Mouse (Mus musculus): ENCODE data around the gene Spag7. TPM values are rescaled to one million over a fixed set of nuclear protein-coding genes. Genes with fewer than 3 reads are reported as not detected.

The Spag7 gene
- polyA plus RNA-seq, 1 experiment from 2014 or later: 209 TPM

DNA sequence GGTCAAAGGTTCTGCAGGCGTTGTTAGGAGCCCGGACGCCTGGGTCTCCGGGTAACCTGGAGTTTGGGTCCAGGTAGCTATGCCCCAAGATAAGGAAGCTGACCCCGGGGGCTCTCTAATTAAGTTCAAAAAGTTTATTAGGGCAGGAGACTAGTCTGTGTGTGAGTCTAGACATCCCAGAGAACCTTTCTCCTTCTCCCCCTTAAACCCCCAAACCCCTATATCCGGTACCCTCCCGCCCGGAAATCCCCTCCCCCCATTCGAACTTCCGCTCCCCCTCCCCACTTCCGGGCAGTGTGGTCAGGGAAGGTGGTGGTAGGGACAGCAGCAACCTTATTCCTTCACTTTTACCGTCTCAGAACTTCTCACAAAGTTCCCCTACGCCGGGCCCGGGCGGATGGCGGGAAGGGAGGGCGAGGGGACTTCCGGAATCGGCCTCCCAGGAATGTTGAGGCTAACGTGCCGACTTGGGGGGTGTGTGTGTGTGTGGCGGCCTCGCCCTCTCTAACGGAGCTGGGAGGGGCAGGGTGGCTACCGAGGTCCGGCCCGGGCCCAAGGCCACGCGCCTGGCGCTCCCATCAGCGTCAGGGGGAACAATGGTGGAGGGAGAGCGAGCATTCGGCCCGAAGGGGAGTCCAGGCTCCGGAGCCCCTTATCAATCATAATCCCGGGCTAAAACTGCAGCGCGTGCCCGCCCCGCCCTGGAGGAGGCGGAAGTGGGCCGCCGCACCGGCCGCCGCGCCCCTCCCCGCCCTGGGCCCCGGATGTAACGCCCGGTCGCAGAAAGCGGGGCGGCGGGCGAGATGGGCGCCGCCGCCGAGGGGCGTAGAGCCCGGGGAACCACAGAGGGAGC lies 15.6 kb downstream of the Spag7 start:
- H3K36me3 ChIP-seq (ENCODE audit: insufficient read depth, low read length): peaks cover 41% of the 10 kb centered on the region
- under 1% methylated on average over 59 of the region's 63 CpGs for WGBS
- peak overlapping the region; percentile 99 for H3K27ac ChIP-seq (ENCODE audit: low read length)
- no peaks in the 10 kb centered on the region for H3K27me3 ChIP-seq (ENCODE audit: insufficient read depth, low read length)
- peak overlapping the region; percentile 98 for H3K4me2 ChIP-seq (replicated peaks; ENCODE audit: low read depth, low read length)
- ATAC-seq (ENCODE audit: low FRiP score, low TSS enrichment): peak; percentile 25
- H3K4me1 ChIP-seq (ENCODE audit: insufficient read depth, low read length): peaks cover 68% of the 10 kb centered on the region
- H3K9me3 ChIP-seq (ENCODE audit: low read length): no peaks in the 10 kb centered on the region
- peak overlapping the region; percentile 100 for H3K4me3 ChIP-seq (ENCODE audit: low read length)
- H3K9ac ChIP-seq (replicated peaks; ENCODE audit: low read length): peak overlapping the region; percentile 99

DNA sequence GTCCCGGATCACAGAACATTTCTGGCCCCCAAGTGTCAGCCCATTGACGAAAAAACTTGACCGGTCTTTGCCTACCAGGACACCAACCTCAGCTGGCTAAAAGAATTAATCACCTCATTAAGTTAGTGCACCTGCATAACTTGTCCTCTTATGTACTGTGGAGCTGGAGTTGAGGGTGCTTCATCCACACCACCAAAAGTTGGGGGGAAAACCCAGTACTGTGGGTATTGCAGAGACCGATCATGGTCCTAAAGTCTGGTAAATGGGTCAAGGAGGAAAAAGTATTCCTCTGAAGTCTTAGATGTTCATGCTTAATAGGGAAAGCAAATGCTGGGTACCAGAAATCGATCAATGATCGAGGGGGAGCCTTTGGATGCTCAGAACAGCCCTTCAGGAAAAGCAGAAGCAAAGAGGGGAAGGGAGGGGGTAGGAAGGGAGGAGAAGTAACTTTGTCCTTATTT lies 16.3 kb downstream of the Spag7 start:
- ATAC-seq (ENCODE audit: low FRiP score, low TSS enrichment): no peak
- WGBS: 35% methylated on average over 6 of the region's 6 CpGs
- Histone ChIP-seq H3K4me3 (ENCODE audit: low read length) (peak overlapping the region; percentile 100), H3K27me3 (ENCODE audit: insufficient read depth, low read length) (no peaks in the 10 kb centered on the region), H3K9ac (replicated peaks; ENCODE audit: low read length) (peak overlapping the region; percentile 99), H3K27ac (ENCODE audit: low read length) (peak overlapping the region; percentile 99), H3K36me3 (ENCODE audit: insufficient read depth, low read length) (peaks cover 41% of the 10 kb centered on the region), H3K4me1 (ENCODE audit: insufficient read depth, low read length) (peaks cover 73% of the 10 kb centered on the region), H3K9me3 (ENCODE audit: low read length) (no peaks in the 10 kb centered on the region), H3K4me2 (replicated peaks; ENCODE audit: low read depth, low read length) (peak overlapping the region; percentile 98)

- no peak for ATAC-seq (ENCODE audit: low FRiP score, low TSS enrichment)
- Histone ChIP-seq H3K4me3 (ENCODE audit: low read length) (peak overlapping the region; percentile 100), H3K9ac (replicated peaks; ENCODE audit: low read length) (peak overlapping the region; percentile 99), H3K36me3 (ENCODE audit: insufficient read depth, low read length) (peaks cover 41% of the 10 kb centered on the region), H3K4me1 (ENCODE audit: insufficient read depth, low read length) (peaks cover 67% of the 10 kb centered on the region), H3K9me3 (ENCODE audit: low read length) (no peaks in the 10 kb centered on the region), H3K4me2 (replicated peaks; ENCODE audit: low read depth, low read length) (peak overlapping the region; percentile 98), H3K27ac (ENCODE audit: low read length) (peak overlapping the region; percentile 99), H3K27me3 (ENCODE audit: insufficient read depth, low read length) (no peaks in the 10 kb centered on the region)
- WGBS: 39% methylated on average over 12 of the region's 12 CpGs
Observed at GRCm38 (mm10) chr11:70652029-70652883, 17.0 kb downstream of the Spag7 start.

DNA sequence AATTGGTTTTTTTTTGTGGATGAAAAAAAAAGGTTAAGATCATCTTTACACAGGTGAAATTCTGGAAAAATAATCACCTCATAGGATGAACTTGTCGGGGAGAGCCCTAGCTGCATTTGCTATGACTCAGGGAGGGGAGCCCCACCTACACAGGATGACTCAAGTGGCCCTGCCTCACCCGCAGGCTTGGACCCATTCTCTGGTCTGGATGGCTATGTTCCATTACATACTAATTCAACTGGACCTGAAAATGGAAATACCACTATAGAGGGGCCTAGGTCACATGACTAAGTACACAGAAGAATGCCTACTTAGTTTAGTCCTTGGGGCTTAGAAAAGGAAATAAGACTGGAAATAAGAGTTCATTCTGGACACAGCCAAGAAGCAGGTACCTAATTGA lies 17.8 kb downstream of the Spag7 start:
- Histone ChIP-seq H3K27ac (ENCODE audit: low read length) (no peak overlapping the region; the same call in 1 of the 2 replicates), H3K9me3 (ENCODE audit: low read length) (no peaks in the 10 kb centered on the region), H3K4me2 (replicated peaks; ENCODE audit: low read depth, low read length) (peak overlapping the region; percentile 98; the same call in 1 of the 2 replicates), H3K4me1 (ENCODE audit: insufficient read depth, low read length) (peaks cover 59% of the 10 kb centered on the region), H3K36me3 (ENCODE audit: insufficient read depth, low read length) (peaks cover 41% of the 10 kb centered on the region), H3K9ac (replicated peaks; ENCODE audit: low read length) (no peak overlapping the region; the same call in 1 of the 2 replicates), H3K4me3 (ENCODE audit: low read length) (peak overlapping the region; percentile 100; the same call in 1 of the 2 replicates), H3K27me3 (ENCODE audit: insufficient read depth, low read length) (no peaks in the 10 kb centered on the region)
- 68% methylated on average over 2 of the region's 2 CpGs for whole genome bisulfite sequencing
- no peak for ATAC-seq (ENCODE audit: low FRiP score, low TSS enrichment)

GRCm38 (mm10) chr11:70650322-70651175 lies 18.7 kb downstream of the Spag7 start:
- H3K4me2 ChIP-seq (replicated peaks; ENCODE audit: low read depth, low read length): peak overlapping the region; percentile 98; the same call in 1 of the 2 replicates
- no peak overlapping the region; the same call in 1 of the 2 replicates for H3K27ac ChIP-seq (ENCODE audit: low read length)
- no peak for ATAC-seq (ENCODE audit: low FRiP score, low TSS enrichment)
- no peaks in the 10 kb centered on the region for H3K27me3 ChIP-seq (ENCODE audit: insufficient read depth, low read length)
- H3K36me3 ChIP-seq (ENCODE audit: insufficient read depth, low read length): peaks cover 41% of the 10 kb centered on the region
- H3K4me3 ChIP-seq (ENCODE audit: low read length): no peak overlapping the region
- H3K9me3 ChIP-seq (ENCODE audit: low read length): no peaks in the 10 kb centered on the region
- WGBS: 82% methylated on average over 12 of the region's 12 CpGs
- 0 out of 2 replicates have a peak overlapping the region, but pooled peaks have one; percentile 19 for H3K9ac ChIP-seq (replicated peaks; ENCODE audit: low read length)
- H3K4me1 ChIP-seq (ENCODE audit: insufficient read depth, low read length): peaks cover 58% of the 10 kb centered on the region

DNA sequence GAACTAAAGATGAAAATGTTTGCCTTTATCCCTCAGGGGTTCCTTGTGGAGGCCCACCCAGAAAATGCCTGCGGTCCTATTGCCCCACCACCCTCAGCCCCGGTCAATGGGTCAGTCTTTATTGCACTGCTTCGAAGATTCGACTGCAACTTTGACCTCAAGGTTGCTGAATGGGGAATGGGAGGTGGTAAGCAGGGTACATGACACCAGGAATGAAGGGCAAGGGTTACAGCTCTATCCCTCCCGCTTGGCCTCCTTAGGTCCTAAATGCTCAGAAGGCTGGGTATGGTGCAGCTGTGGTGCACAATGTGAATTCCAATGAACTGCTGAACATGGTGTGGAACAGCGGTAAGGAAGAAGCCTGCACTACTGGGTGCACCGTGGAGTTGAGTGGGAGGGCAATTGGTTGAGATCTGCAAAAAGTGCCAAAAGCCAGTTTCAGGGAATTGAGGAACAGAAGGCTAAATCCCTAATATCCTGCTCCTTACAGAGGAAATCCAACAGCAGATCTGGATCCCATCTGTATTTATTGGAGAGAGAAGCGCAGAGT lies 20.0 kb downstream of the Spag7 start:
- H3K9ac ChIP-seq (replicated peaks; ENCODE audit: low read length): 0 out of 2 replicates have a peak overlapping the region, but pooled peaks have one; percentile 36
- no peak for ATAC-seq (ENCODE audit: low FRiP score, low TSS enrichment)
- no peaks in the 10 kb centered on the region for H3K27me3 ChIP-seq (ENCODE audit: insufficient read depth, low read length)
- H3K4me3 ChIP-seq (ENCODE audit: low read length): peak overlapping the region; percentile 68; the same call in 1 of the 2 replicates
- 71% methylated on average over 8 of the region's 8 CpGs for WGBS
- no peak overlapping the region for H3K27ac ChIP-seq (ENCODE audit: low read length)
- no peaks in the 10 kb centered on the region for H3K9me3 ChIP-seq (ENCODE audit: low read length)
- H3K36me3 ChIP-seq (ENCODE audit: insufficient read depth, low read length): peaks cover 52% of the 10 kb centered on the region
- H3K4me2 ChIP-seq (replicated peaks; ENCODE audit: low read depth, low read length): 0 out of 2 replicates have a peak overlapping the region, but pooled peaks have one; percentile 97
- peaks cover 63% of the 10 kb centered on the region for H3K4me1 ChIP-seq (ENCODE audit: insufficient read depth, low read length)

DNA sequence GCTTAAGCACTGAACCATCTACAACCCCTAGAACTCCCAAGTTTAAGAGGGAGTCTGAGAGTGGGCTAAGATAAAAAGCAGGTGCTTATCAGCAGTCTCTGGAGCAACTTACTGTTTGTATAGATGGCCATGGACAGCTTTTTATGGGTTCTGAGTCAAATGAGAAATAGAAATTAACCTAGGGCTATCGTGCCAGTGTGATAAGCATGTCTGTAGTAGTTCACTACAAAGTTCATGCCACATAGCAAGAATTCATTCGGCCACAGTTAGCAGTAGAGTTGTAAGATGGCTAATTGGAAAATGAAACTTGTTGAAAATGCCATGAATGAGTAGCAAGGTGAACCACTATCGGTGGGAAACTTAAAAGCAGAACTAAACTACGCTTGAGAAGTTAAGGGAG lies 20.7 kb downstream of the Spag7 start:
- Histone ChIP-seq H3K27ac (ENCODE audit: low read length) (peak overlapping the region; percentile 99; the same call in 1 of the 2 replicates), H3K4me3 (ENCODE audit: low read length) (peak overlapping the region; percentile 68), H3K4me1 (ENCODE audit: insufficient read depth, low read length) (peaks cover 63% of the 10 kb centered on the region), H3K4me2 (replicated peaks; ENCODE audit: low read depth, low read length) (peak overlapping the region; percentile 97), H3K9ac (replicated peaks; ENCODE audit: low read length) (peak overlapping the region; percentile 76), H3K36me3 (ENCODE audit: insufficient read depth, low read length) (peaks cover 57% of the 10 kb centered on the region), H3K9me3 (ENCODE audit: low read length) (no peaks in the 10 kb centered on the region), H3K27me3 (ENCODE audit: insufficient read depth, low read length) (no peaks in the 10 kb centered on the region)
- no peak for ATAC-seq (ENCODE audit: low FRiP score, low TSS enrichment)
- WGBS: 78% methylated on average over 4 of the region's 4 CpGs

DNA sequence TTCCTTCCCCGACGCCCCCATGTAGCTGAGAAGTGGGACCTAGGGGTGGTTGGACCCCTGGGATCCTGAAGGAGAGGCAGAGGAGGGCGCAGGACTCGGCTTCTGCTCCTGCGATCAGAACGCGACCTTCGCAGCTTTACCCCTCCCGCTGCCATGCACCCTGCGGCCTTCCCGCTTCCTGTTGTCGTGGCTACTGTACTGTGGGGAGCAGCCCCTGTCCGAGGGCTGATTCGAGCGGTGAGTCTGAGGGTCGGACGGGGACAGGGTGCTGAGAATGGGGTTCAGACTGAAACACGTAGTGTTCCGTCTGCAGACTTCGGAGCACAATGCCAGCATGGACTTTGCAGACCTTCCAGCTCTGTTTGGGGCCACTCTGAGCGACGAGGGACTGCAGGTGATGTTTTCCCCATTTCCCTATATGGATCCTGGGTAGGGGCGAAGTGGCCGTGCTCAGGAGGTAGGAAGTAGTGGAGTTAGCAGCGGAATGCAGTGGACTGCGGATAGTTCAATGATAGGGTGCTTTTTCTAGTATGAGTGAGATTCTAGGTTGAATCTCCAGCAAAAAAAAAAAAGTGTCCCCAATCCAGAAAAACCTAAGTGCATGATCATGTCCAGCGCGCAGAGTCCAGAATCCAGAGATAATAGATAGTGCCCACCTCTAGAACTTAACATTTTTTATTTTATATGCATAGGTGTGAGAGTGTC lies 21.3 kb downstream of the Spag7 start:
- peak overlapping the region; percentile 97 for H3K4me2 ChIP-seq (replicated peaks; ENCODE audit: low read depth, low read length)
- H3K36me3 ChIP-seq (ENCODE audit: insufficient read depth, low read length): peaks cover 60% of the 10 kb centered on the region
- H3K9me3 ChIP-seq (ENCODE audit: low read length): no peaks in the 10 kb centered on the region
- H3K27me3 ChIP-seq (ENCODE audit: insufficient read depth, low read length): no peaks in the 10 kb centered on the region
- H3K4me1 ChIP-seq (ENCODE audit: insufficient read depth, low read length): peaks cover 61% of the 10 kb centered on the region
- 2% methylated on average over 28 of the region's 28 CpGs for WGBS
- peak overlapping the region; percentile 99 for H3K27ac ChIP-seq (ENCODE audit: low read length)
- peak overlapping the region; percentile 68 for H3K4me3 ChIP-seq (ENCODE audit: low read length)
- peak; percentile 12 for ATAC-seq (ENCODE audit: low FRiP score, low TSS enrichment)
- H3K9ac ChIP-seq (replicated peaks; ENCODE audit: low read length): peak overlapping the region; percentile 76
